Mouse (Mus musculus) bone marrow, adult 2 months (tissue): Measurements from ENCODE around the gene Stk16. TPM values are rescaled to one million over a fixed set of nuclear protein-coding genes. Genes with fewer than 3 reads are reported as not detected.

Source experiments
- H3K27ac ChIP-seq: fragments of 200-500 bp; 2 replicates; pipeline ENCODE4 v1.5.1; 2012; ENCODE audit warnings: low read depth, mild to moderate bottlenecking, control low read depth, inconsistent platforms, low read length; ENCODE audit not compliant: control insufficient read depth, poor library complexity, insufficient read depth
- H3K4me1 ChIP-seq: fragments of 200-500 bp; 2 replicates; pipeline ENCODE4 v1.6.1; 2011; ENCODE audit warnings: low read length; ENCODE audit not compliant: control insufficient read depth, insufficient read depth
- H3K4me3 ChIP-seq: fragments of 200-500 bp; replicated peaks from 2 replicates; pipeline ENCODE3; 2011; ENCODE audit warnings: mild to moderate bottlenecking, low read depth, low read length, control low read depth; ENCODE audit not compliant: control insufficient read depth
- CTCF ChIP-seq: fragments of 200-500 bp; IDR thresholded peaks from 2 replicates; pipeline ENCODE4 v1.5.1; 2011; ENCODE audit warnings: low read length, control low read depth; ENCODE audit not compliant: control insufficient read depth, insufficient read depth
- POLR2A ChIP-seq: fragments of 200-500 bp; IDR thresholded peaks from 2 replicates; pipeline ENCODE4 v1.6.1; 2011; ENCODE audit warnings: low read depth, mild to moderate bottlenecking, control low read depth, low read length, borderline replicate concordance; ENCODE audit not compliant: control insufficient read depth
- WGBS: fragments of 180-500 bp; shearing (Covaris S2); methylation state at CpG from one replicate; pipeline ENCODE4 v1.1.7; 2018; 5-methylcytosine and 5-hydroxymethylcytosine counted together
- polyA plus RNA-seq: library from polyadenylated mRNA; stranded (reverse); fragments of >200 nt; gene quantifications from 2 replicates; pipeline ENCODE4 v1.2.4, GENCODE M21; 2011; ENCODE audit warnings: low replicate concordance; ENCODE audit not compliant: missing spikeins, insufficient read depth, insufficient read length

Stk16 gene
- polyA plus RNA-seq, 1 experiment, result 168 TPM

GRCm38 (mm10) chr1:75192452-75192851, 18.2 kb upstream of the Stk16 start:
- Histone ChIP-seq H3K4me3 (peak overlapping the region; percentile 76), H3K4me1 (peaks cover 1% of the 10 kb centered on the region; the same call in 1 of the 2 replicates), H3K27ac (peak overlapping the region; percentile 92)
- TF ChIP-seq POLR2A (0 out of 2 replicates have a peak, but pooled peaks have one; percentile 42), CTCF (no peak)
- under 1% methylated on average over 19 of the region's 19 CpGs for WGBS

- no peaks in the 10 kb centered on the region for H3K4me1 ChIP-seq
- 78% methylated on average over 1 of the region's 1 CpGs for WGBS
- H3K4me3 ChIP-seq, result no peak overlapping the region
- H3K27ac ChIP-seq, result no peak overlapping the region
- no peak for TF ChIP-seq POLR2A
- no peak for TF ChIP-seq CTCF
These were observed 9.4 kb upstream of the Stk16 start for GRCm38 (mm10) chr1:75201236-75201635.

DNA sequence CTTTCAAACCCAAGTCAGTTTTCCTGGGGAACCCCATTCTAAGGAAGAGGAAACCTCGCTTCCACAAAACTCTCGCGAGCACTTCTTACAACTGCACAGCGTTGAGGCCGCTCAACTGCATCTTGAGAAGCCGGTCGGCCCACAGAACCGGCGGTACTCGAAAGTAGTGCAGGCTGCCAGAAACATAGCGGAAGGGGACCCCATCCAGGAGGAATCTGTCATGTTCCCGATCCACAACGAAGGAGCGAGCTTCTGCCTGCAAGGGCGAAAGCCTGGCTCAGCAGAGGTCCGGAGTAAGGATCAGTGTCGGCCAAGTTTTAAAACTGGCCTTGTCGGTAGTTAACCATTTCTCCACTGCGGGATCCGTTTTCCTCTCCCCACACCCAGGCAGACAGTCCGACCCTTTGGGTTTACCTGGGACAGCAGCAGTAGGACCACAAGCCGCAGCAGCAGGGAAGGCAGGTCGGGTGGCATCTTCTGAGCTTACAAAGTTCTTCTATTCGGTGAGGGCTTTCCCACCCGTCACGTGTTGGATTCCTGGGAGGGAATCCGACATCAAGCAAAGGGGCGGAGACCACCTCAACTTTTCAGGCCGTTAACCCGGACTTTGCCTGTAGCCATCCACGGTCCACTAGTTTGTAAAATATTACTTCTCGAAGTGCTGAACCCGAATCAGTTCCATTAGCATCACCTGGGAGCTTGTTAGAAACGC, 1.5 kb upstream of the Stk16 start:
- peaks cover 7% of the 10 kb centered on the region for H3K4me1 ChIP-seq
- TF ChIP-seq POLR2A (no peak; the same call in 1 of the 2 replicates), CTCF (no peak)
- 17% methylated on average over 34 of the region's 34 CpGs for WGBS
- H3K4me3 ChIP-seq, result peak overlapping the region; percentile 72
- peak overlapping the region; percentile 45 for H3K27ac ChIP-seq

GRCm38 (mm10) chr1:75211141-75211708, 587 bp downstream of the Stk16 start:
- WGBS, result 7% methylated on average over 17 of the region's 17 CpGs
- H3K4me3 ChIP-seq, result peak overlapping the region; percentile 84
- H3K4me1 ChIP-seq, result peaks cover 15% of the 10 kb centered on the region
- TF ChIP-seq POLR2A, result no peak
- no peak for TF ChIP-seq CTCF
- peak overlapping the region; percentile 73 for H3K27ac ChIP-seq

DNA sequence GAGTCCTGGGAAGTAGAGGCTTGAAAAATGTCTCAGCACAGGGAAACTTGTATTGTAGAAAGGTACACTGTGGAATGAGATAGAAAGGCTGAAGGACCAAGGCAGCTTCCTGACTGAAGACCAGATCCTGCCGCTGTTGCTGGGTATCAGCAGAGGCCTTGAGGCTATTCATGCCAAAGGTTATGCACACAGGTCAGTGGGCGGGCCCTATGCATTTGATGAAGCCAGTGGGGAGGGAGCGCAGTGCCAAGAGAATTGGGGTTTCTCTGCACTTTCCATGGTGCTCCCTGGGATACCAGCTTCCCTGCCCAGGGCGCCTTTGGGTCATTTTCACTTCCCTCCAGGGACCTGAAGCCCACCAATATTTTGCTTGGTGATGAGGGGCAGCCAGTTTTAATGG, 1.9 kb downstream of the Stk16 start:
- TF ChIP-seq CTCF (no peak), POLR2A (no peak)
- Histone ChIP-seq H3K4me3 (peak overlapping the region; percentile 1), H3K4me1 (peaks cover 19% of the 10 kb centered on the region), H3K27ac (peak overlapping the region; percentile 52)
- WGBS, result 44% methylated on average over 4 of the region's 4 CpGs

- Histone ChIP-seq H3K27ac (peak overlapping the region; percentile 52), H3K4me1 (peaks cover 19% of the 10 kb centered on the region), H3K4me3 (peak overlapping the region; percentile 59)
- WGBS, result 3% methylated on average over 7 of the region's 7 CpGs
- no peak for TF ChIP-seq CTCF
- no peak for TF ChIP-seq POLR2A
These were observed 2.5 kb downstream of the Stk16 start for GRCm38 (mm10) chr1:75213096-75213495.

GRCm38 (mm10) chr1:75214442-75214841, 3.8 kb downstream of the Stk16 start:
- Histone ChIP-seq H3K4me3 (peak overlapping the region; percentile 38), H3K27ac (peak overlapping the region; percentile 61), H3K4me1 (peaks cover 19% of the 10 kb centered on the region)
- 46% methylated on average over 2 of the region's 2 CpGs for WGBS
- TF ChIP-seq CTCF (no peak), POLR2A (no peak)

DNA sequence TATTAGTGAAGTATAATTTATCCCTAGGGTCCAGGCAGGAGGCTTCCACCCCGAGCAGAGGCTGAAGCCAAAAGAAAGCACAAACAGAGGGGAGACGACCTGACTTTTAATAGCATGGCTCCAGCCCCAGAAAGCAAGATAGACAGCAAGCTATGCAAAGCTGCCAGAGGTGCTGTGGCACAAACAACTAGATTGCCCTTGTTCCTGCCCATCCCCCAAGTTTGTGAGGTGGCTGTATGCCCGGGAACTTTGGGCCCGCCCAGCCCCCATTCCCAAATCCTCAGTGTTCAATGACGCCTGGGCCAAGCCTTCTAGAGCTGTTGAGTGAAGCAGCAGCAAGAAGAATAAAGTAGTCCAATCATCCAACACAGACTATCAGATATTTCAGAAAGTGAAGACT, 4.2 kb downstream of the Stk16 start:
- peak overlapping the region; percentile 61 for H3K27ac ChIP-seq
- peaks cover 19% of the 10 kb centered on the region for H3K4me1 ChIP-seq
- TF ChIP-seq POLR2A (no peak), CTCF (no peak)
- H3K4me3 ChIP-seq, result peak overlapping the region; percentile 38
- 21% methylated on average over 5 of the region's 5 CpGs for WGBS

GRCm38 (mm10) chr1:75215785-75216184, 5.1 kb downstream of the Stk16 start:
- 59% methylated on average over 9 of the region's 9 CpGs for WGBS
- H3K27ac ChIP-seq, result peak overlapping the region; percentile 93
- TF ChIP-seq POLR2A, result no peak
- TF ChIP-seq CTCF, result no peak

More at GRCm38 (mm10) chr1:75215785-75216184, 5.1 kb downstream of the Stk16 start:
- H3K4me3 ChIP-seq, result peak overlapping the region; percentile 98
- peaks cover 19% of the 10 kb centered on the region for H3K4me1 ChIP-seq
